Mouse (Mus musculus): ENCODE measurements around the gene Slc44a2.
"Not testable (repeated sequence)": the region's sequence is repeated elsewhere in the genome, so short reads cannot be mapped to it uniquely, and the experiment has no call there.

The Slc44a2 gene

GRCm38 (mm10) chr9:21320619-21321512, at the start of gene Slc44a2:
Gene Slc44a2 (plus strand): TSS chr9:21320698.
- DNase-seq (ENCODE audit: low read depth, low spot score) = peak; percentile 87

GRCm38 (mm10) chr9:21272391-21272790, 48.1 kb upstream of the Slc44a2 start:
- no peak for DNase-seq (ENCODE audit: low read depth, low spot score)

- no peak for DNase-seq (ENCODE audit: low read depth, low spot score)
Observed at GRCm38 (mm10) chr9:21273094-21273493, 47.4 kb upstream of the Slc44a2 start.

DNA sequence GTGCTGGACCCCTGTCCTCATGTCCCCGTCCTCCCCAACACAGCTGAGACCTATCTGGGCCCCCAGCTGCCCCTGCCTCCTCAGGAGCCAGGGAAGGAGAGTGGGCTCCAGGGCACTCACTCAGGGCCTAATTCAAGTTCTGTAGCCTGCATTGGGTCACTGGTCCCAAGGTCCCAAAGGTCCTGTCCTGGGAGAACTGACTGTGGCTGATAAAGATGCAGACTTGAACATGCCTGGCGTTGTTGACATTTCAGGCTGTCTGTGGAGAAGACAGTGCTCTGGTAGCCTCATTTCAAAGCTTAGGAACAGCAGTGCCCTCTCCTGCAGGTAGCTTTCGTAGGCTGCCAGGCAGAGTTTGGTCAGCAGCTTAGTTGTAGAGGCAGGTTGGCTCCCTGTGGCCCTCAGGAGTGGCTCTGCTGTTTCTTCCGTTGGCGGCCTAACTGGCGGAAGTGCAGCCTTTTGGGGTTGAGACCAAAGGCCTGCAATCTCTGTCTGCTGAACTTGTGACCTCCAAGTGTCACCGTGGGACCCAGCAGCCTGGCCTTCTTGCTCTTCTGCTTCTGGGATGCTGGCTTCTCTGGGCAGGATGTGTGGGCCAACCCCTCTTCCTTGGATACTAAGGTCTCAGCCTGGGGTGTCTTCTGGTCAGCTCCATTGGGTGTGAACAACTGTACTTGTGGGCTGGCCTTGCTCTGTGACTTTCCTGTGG, 46.8 kb upstream of the Slc44a2 start:
- no peak for DNase-seq (ENCODE audit: low read depth, low spot score)

- no peak for DNase-seq (ENCODE audit: low read depth, low spot score)
Observed at GRCm38 (mm10) chr9:21274336-21274735, 46.2 kb upstream of the Slc44a2 start.

GRCm38 (mm10) chr9:21275013-21275710, 45.3 kb upstream of the Slc44a2 start:
- no peak for DNase-seq (ENCODE audit: low read depth, low spot score)

GRCm38 (mm10) chr9:21275727-21276126, 44.8 kb upstream of the Slc44a2 start:
- DNase-seq (ENCODE audit: low read depth, low spot score) = no peak

GRCm38 (mm10) chr9:21276307-21276706, 44.2 kb upstream of the Slc44a2 start:
- DNase-seq (ENCODE audit: low read depth, low spot score) = no peak

DNA sequence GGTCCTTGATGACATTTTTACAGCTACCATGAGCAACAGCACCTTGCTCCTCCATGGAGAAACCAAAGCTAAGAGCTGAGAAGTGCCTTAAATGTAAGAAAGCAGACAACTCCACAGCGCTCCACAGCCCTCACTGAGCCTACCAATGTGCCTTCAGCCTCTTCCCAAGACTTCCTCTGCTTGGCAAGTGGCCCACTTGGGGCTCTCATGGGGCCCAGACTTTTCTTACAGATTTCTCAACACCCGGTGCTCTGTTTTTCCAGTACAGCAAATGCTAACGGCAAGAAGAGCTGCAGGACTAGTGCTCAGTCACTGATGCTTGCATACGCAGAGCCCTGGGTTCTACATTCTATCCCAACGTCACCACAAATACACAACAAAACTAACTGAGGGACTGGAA, 42.7 kb upstream of the Slc44a2 start:
- no peak for DNase-seq (ENCODE audit: low read depth, low spot score)

DNA sequence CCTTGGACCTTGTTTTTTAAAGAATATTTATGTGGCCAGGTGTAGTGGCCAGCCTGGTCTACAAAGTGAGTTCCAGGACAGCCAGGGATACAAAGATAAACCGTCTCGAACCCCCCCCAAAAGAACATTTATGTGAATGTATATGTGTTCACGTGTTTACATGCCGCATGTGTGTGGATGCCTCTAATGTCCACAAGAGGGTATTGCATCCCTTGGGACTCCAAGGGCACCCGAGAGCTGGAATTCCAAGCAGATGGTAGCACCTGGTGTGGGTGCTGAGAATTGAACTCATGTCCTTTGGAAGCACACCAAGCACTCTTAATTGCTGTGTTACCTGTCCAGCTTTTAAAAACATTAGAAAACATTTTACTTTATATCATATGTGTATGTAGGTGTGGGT, 36.9 kb upstream of the Slc44a2 start:
- DNase-seq (ENCODE audit: low read depth, low spot score) = no peak

DNA sequence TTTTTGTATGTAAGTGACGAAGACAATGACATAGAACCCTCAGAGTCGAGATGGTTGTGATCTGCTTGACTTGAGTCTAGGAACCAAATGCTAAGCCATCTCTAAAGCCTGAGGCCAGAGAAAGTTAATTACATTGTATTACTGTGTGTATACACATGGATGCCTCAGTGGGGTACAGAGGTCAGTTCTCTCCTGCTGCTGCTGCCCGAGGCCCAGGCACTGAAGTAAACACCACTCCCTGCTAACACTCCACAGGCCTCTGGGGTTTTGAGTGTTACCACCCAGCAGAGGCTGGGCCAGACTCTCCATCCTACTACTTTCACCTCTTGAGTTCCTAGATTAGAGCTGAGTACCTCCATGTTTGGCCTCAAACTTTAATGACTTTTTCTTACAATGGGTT, 36.5 kb upstream of the Slc44a2 start:
- DNase-seq (ENCODE audit: low read depth, low spot score) = no peak

- no peak for DNase-seq (ENCODE audit: low read depth, low spot score)
Observed at GRCm38 (mm10) chr9:21286753-21287152, 33.7 kb upstream of the Slc44a2 start.

- peak; percentile 100 for DNase-seq (ENCODE audit: low read depth, low spot score)
Observed at GRCm38 (mm10) chr9:21287571-21288402, 32.7 kb upstream of the Slc44a2 start, which contains the start of gene Kri1. Gene Kri1 (minus strand): TSS chr9:21287969.

DNA sequence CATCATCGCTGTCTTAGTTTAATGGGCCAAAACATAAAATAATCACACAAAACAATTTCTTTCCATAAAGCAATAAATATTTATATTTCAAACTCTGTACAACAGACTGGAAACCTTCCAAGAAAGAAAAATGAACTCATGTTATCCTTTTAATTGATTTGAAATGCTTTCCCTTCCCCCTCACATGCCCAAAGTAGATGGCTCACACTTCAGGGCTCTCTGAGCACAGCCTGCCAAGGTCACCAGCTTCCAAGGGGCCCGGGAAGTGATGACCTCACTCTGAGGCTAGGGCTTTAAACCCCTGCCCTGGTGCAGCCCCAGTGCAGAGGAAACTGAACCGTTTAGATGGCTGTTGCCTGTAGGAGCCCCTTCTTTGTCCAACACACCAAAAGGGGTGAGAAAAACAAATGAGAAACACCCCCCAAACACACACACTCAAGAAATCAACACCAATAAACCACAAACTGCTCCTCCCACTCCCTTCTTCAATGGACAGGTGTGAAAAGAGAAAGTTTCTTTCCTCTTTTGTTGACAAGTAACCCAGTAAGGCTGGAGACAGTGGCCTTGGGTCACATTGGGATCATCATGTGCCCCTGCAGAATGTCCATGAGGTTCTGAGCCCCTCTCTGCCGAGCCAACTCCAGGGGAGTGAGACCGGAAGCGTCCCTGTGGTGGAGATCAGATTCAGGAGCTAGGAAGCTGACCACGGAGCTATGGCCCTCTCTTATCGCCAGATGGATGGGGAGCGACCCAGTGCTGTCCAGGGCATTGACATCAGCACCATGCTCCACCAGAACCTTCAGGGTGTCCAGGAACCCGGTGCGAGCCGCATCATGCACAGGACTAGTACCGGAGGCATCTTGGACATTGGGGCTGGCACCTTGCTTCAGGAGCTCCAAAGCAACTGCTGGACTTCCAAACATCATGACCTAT, 31.8 kb upstream of the Slc44a2 start:
- no peak for DNase-seq (ENCODE audit: low read depth, low spot score)

DNA sequence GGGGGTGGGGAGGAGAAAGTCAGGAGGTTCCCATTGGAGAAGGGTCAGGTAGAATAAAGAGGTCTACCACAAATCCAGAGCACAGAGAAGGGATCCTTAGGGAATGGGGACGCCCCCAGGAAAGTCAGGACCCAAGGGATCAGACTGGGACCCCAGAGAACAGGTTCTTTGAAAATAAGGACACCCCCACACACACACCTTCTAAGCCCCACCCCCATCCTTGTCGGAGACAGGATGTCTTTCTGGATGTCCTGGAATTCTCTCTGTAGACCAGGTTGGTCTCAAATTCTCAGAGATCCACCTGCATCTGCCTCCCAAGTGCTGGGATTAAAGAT, 31.2 kb upstream of the Slc44a2 start:
- no peak for DNase-seq (ENCODE audit: low read depth, low spot score)

DNA sequence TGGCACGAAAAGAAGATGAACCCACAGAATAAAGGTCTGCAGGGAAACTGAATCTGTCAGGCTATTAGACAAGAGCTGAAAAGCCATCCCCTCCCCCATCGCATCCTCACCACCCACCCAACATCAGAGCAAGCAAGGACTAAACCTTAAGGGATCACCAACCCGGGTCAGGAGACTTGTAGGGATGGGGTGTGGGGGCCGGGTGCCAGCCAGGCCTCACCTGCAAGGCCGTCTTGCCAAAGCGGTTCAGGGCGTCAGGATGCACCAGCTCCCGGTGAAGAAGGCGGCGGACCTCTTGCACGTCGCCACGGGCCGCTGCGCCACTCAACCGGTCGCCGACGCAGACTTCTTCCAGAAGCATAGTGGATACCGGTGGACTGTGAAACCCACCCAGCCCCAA, 29.9 kb upstream of the Slc44a2 start:
- DNase-seq (ENCODE audit: low read depth, low spot score) = peak; percentile 70

DNA sequence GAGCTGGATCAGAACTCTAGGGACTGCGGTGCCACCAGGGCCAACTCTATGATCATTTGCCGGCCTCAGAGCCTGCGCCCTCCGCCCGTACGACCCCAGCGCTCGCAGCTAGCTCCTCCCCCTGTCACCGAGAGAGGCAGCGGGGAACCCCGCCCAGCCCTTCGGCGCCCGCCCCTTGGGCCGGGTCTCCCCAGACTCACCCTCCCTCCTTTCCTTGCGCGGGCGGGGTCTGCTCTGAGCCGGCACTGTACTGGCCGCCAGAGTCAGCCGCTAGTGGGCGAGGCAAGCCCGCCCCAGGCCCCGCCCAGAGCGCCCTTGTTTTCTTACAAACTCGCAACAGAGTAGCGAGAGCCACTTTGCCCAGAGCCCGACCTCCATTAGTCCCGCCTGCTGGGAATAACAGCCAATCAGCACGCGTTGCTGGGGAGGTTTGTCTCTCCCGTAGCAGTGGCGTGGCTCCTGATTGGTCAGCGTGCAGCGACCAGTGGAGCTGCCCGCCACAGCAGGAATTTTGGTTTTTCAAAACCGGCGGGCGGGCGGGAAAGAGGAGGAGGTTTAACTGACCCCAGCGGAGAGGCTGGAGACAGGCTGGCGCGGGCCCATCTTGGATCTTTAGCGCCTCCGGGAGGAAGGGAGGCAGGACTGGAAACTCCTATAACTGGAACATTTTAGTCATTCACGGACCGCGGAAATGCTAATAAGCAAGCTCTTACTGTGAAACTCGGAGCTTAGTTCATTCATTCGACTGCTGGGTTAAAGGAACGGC, 29.3 kb upstream of the Slc44a2 start, which contains the start of gene Cdkn2d:
Cdkn2d (minus strand) TSS at position 386 of the 766 bp plus-strand sequence.
- DNase-seq (ENCODE audit: low read depth, low spot score) = peak; percentile 100

DNA sequence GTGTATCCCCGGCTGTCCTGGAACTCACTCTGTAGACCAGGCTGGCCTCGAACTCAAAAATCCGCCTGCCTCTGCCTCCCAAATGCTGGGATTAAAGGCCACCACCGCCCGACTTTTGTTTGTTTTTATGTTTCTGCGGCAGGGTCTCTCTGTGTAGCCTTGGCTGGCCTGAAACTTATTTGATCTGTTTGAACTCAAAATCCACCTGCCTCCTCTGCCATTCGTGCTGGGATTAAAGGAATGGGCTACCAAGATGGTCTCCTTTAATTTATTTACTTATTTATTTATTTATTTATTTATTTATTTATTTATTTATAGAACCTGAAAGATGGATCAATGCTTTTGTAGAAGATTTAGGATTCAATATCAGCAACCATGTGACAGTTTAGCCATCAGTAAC, 28.6 kb upstream of the Slc44a2 start:
- DNase-seq (ENCODE audit: low read depth, low spot score) = not testable (repeated sequence)

GRCm38 (mm10) chr9:21292271-21292670, 28.2 kb upstream of the Slc44a2 start:
- no peak for DNase-seq (ENCODE audit: low read depth, low spot score)
